Mouse (Mus musculus): ENCODE data around the gene Apod. TPM values are rescaled to one million over a fixed set of nuclear protein-coding genes. Genes with fewer than 3 reads are reported as not detected.

Gene Apod
- polyA plus RNA-seq, 1 experiment from 2014 or later = 41.8 TPM

DNA sequence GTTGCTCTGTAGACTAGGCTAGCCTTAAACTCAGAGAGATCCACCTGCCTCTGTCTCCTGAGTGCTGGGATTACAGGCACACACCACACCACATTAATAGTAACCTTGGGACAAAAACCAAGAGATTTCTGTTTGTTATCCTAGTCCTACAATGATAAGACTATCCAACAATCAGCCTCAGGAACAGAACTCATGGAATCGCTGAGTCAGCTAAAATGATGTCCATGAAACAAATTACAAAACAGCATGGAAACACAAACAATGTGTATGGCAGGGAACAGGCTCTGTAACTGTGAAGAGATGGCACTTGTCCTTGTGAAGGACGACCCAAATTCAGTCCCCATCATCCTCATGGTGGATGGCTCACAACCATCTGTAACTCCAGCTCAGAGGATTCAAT, 47.9 kb downstream of the Apod start:
- 91% methylated on average over 2 of the region's 2 CpGs for WGBS
- DNase-seq (ENCODE audit: low spot score) = no peak
- no peak overlapping the region for H3K4me3 ChIP-seq
- H3K36me3 ChIP-seq = peaks cover 72% of the 10 kb centered on the region
- H3K4me1 ChIP-seq (replicated peaks) = no peaks in the 10 kb centered on the region
- H3K27me3 ChIP-seq (ENCODE audit: insufficient read depth, poor library complexity, severe bottlenecking) = no peaks in the 10 kb centered on the region
- no peak overlapping the region for H3K27ac ChIP-seq
- no peaks in the 10 kb centered on the region for H3K9me3 ChIP-seq

DNA sequence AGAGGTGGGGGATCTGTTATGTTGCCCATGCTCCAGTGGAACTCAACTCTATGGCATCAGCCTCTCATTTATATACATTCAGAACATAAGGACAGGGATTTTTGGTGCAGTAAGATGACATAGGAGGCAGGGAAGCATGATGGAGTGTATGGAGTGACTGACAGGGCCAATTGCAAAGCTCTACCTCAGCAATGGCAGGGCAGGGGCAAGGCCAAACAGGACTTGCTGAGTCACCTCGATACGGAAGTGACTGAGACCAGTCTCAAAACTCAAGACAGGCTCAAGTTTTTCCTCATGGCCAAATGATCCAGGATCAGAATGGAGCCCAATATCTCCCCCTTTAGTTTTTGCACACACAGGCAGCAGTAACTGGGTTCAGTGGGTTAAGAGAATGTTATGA, 58.5 kb downstream of the Apod start:
- H3K4me1 ChIP-seq (replicated peaks) = no peaks in the 10 kb centered on the region
- 93% methylated on average over 2 of the region's 2 CpGs for WGBS
- H3K36me3 ChIP-seq = peaks cover 82% of the 10 kb centered on the region
- no peaks in the 10 kb centered on the region for H3K27me3 ChIP-seq (ENCODE audit: insufficient read depth, poor library complexity, severe bottlenecking)
- DNase-seq (ENCODE audit: low spot score) = no peak
- no peak overlapping the region for H3K27ac ChIP-seq
- no peaks in the 10 kb centered on the region for H3K9me3 ChIP-seq
- no peak overlapping the region for H3K4me3 ChIP-seq

DNA sequence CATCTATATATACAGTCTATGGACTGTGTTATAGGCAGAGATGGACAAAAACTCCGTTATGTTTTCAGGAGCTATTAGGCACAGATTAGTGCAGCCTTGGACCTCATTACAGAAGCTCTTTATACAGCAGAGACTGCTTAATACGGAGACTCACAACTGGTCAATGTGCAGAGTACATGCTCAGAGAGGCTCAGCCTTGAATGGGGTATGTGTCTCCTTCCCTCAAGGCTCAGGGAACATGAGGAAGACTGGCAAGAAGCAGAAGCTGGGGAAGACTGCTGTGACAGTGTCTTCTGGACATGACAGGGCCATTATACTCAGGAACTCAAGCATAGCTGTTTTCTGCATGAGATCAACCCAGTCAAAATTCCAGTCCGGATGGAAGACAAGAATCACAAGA, 58.9 kb downstream of the Apod start:
- WGBS = 73% methylated on average over 3 of the region's 3 CpGs
- H3K36me3 ChIP-seq = peaks cover 77% of the 10 kb centered on the region
- H3K27ac ChIP-seq = no peak overlapping the region

DNA sequence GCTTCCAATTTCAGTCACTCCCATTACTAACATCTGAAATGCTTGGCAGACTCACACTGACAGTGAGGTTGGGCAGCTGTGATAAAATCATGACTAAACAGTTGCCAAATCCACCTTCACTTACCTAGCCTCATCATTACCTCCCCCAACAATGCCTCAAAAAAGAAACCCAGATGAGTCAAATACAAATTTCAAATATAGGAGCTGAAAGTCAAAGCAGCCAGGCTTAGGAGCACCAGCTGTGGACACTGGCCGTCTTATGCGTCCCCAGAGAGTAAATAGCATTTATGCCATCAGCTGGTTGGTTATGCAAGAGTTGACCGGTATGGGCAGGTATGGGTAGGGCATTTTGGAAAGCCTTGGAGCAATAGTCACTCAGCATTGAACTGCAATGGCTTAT, 65.2 kb downstream of the Apod start:
- Histone ChIP-seq H3K4me1 (replicated peaks) (no peaks in the 10 kb centered on the region), H3K27me3 (ENCODE audit: insufficient read depth, poor library complexity, severe bottlenecking) (no peaks in the 10 kb centered on the region), H3K36me3 (peaks cover 14% of the 10 kb centered on the region), H3K4me3 (no peak overlapping the region), H3K9me3 (no peaks in the 10 kb centered on the region), H3K27ac (no peak overlapping the region)
- DNase-seq (ENCODE audit: low spot score) = no peak
- 89% methylated on average over 3 of the region's 3 CpGs for WGBS

More for the DNA sequence above, 58.9 kb downstream of the Apod start:
- DNase-seq (ENCODE audit: low spot score) = no peak
- no peaks in the 10 kb centered on the region for H3K9me3 ChIP-seq
- no peak overlapping the region for H3K4me3 ChIP-seq
- no peaks in the 10 kb centered on the region for H3K4me1 ChIP-seq (replicated peaks)
- no peaks in the 10 kb centered on the region for H3K27me3 ChIP-seq (ENCODE audit: insufficient read depth, poor library complexity, severe bottlenecking)

DNA sequence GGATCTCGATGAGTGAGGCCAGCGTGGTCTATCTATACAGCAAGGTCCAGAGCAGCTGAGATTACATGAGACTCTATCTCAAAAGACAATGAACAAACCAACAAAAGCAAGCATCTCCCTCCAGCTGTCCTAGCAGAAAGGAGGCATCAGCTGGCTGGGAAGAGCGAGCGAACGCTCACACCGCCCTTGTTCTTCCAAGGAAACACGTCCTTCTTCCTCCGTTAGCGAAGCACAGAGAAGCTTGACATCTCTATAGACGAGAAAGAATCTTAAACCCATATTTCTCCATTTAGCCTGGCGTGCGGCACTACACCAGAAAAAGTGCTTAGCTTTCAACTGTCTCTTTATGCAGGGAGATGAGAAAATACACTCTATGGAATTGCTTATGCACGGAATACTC, 65.9 kb downstream of the Apod start:
- WGBS = 87% methylated on average over 13 of the region's 13 CpGs
- Histone ChIP-seq H3K27me3 (ENCODE audit: insufficient read depth, poor library complexity, severe bottlenecking) (no peaks in the 10 kb centered on the region), H3K27ac (no peak overlapping the region), H3K9me3 (no peaks in the 10 kb centered on the region), H3K4me1 (replicated peaks) (no peaks in the 10 kb centered on the region), H3K4me3 (no peak overlapping the region), H3K36me3 (peaks cover 14% of the 10 kb centered on the region)
- no peak for DNase-seq (ENCODE audit: low spot score)

DNA sequence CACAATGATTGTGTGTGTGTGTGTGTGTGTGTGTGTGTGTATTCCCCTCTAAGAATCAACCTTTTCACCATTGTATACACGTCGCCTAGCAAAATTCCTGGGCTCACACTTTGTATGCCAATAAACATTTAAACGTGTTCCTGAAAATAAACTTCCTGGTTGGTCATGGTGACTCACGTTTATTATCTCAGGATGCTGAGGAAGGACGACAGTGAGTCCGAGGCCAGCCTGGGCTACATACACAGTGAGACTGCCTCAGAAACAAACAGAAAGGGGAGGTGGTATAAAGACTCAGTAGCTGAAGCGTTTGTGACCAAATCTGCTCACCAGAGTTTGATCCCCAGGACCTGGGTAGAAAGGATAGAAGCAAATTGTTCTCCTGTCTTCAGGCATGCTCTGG, 67.2 kb downstream of the Apod start:
- 86% methylated on average over 7 of the region's 7 CpGs for WGBS
- H3K27me3 ChIP-seq (ENCODE audit: insufficient read depth, poor library complexity, severe bottlenecking) = no peaks in the 10 kb centered on the region
- peaks cover 7% of the 10 kb centered on the region for H3K36me3 ChIP-seq
- no peak for DNase-seq (ENCODE audit: low spot score)
- H3K4me3 ChIP-seq = no peak overlapping the region
- no peaks in the 10 kb centered on the region for H3K9me3 ChIP-seq
- no peaks in the 10 kb centered on the region for H3K4me1 ChIP-seq (replicated peaks)
- H3K27ac ChIP-seq = no peak overlapping the region

Other genes with a start within 250 kb of the Apod start
- 12.1 and 15.1 TPM in 2 replicates for gene Xxylt1, start 233.4 kb downstream of the Apod start, polyA plus RNA-seq (2016; fragmentation: Nextera tagmentation; extraction: Ambion mirVana)
- gene Acap2, start 113.6 kb downstream of the Apod start, polyA plus RNA-seq (2016; fragmentation: Nextera tagmentation; extraction: Ambion mirVana) = 16.8 and 20.1 TPM in 2 replicates
- 99.2 and 99.9 TPM in 2 replicates for gene Ppp1r2, start 39.5 kb downstream of the Apod start, polyA plus RNA-seq (2016; fragmentation: Nextera tagmentation; extraction: Ambion mirVana)
- gene Bdh1, start 107.5 kb upstream of the Apod start, polyA plus RNA-seq (2016; fragmentation: Nextera tagmentation; extraction: Ambion mirVana) = 14.0 and 28.8 TPM in 2 replicates

Data from hindbrain, embryonic 10.5 days (tissue).